Mouse (Mus musculus) ES-Bruce4 (cell line): Measurements from ENCODE around the gene Ascl2. TPM values are rescaled to one million over a fixed set of nuclear protein-coding genes. Genes with fewer than 3 reads are reported as not detected.

ENCODE experiments used
- H3K27ac ChIP-seq: 2 replicates; pipeline ENCODE4 v1.5.1; 2012; ENCODE audit warnings: low read length, inconsistent platforms; ENCODE audit not compliant: insufficient read depth
- H3K27me3 ChIP-seq: 2 replicates; pipeline ENCODE4 v1.6.1; 2012; ENCODE audit warnings: mild to moderate bottlenecking, low read length, inconsistent platforms; ENCODE audit not compliant: control insufficient read depth, poor library complexity, insufficient read depth, severe bottlenecking
- H3K36me3 ChIP-seq: 2 replicates; pipeline ENCODE4 v1.6.1; 2012; ENCODE audit warnings: inconsistent platforms, mild to moderate bottlenecking, low read length, moderate library complexity; ENCODE audit not compliant: control insufficient read depth, poor library complexity, insufficient read depth, severe bottlenecking
- H3K4me1 ChIP-seq: one replicate; pipeline ENCODE4 v1.8.1; 2011; ENCODE audit warnings: low read length; ENCODE audit not compliant: control insufficient read depth, insufficient read depth
- H3K4me3 ChIP-seq: 2 replicates; pipeline ENCODE4 v1.5.1; 2011; ENCODE audit warnings: low read depth, mild to moderate bottlenecking, low read length
- H3K9ac ChIP-seq: 2 replicates; pipeline ENCODE4 v1.6.1; 2012; ENCODE audit warnings: low read depth, mild to moderate bottlenecking, inconsistent platforms; ENCODE audit not compliant: poor library complexity, severe bottlenecking
- H3K9me3 ChIP-seq: replicated peaks from 2 replicates; pipeline ENCODE4 v1.6.1; 2012; ENCODE audit warnings: mild to moderate bottlenecking, low read length, inconsistent platforms; ENCODE audit not compliant: control insufficient read depth, poor library complexity, insufficient read depth, severe bottlenecking
- CTCF ChIP-seq: IDR thresholded peaks from one replicate; pipeline ENCODE4 v1.8.1; 2011; ENCODE audit warnings: low read depth, low read length
- EP300 ChIP-seq: IDR thresholded peaks from 2 replicates; pipeline ENCODE4 v1.6.1; 2011; ENCODE audit warnings: low read depth, low read length; ENCODE audit not compliant: insufficient read depth
- POLR2A ChIP-seq: IDR thresholded peaks from one replicate; pipeline ENCODE4 v1.8.1; 2011; ENCODE audit warnings: low read length; ENCODE audit not compliant: insufficient read depth
- polyA plus RNA-seq: library from polyadenylated mRNA; stranded (reverse); fragments of >200 nt; gene quantifications from 2 replicates; pipeline ENCODE4 v1.2.4, GENCODE M21; 2011; ENCODE audit warnings: low read depth; ENCODE audit not compliant: missing spikeins, insufficient read depth, insufficient read length

Ascl2 gene
- polyA plus RNA-seq, 1 experiment, result 1.9 TPM

DNA sequence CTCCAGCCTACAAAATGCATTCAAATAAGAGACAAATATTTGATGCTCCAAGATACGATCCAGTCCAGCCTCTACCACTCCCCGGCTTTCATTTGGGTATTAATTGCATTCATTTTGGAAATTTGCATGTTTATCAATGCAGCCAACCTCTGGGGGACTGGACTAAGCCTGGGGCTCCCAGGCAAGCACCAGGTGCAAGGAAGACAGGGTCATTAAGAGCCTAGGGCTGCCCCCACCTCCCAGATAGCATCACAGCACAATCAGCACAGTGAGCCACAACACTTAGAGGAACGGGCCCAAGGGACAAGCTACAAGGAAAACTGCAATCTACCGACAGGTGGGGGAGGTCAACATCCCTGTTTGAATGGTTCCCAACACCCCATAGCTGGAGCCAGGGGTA lies 9.3 kb downstream of the Ascl2 start:
- Histone ChIP-seq H3K27ac (no peak overlapping the region), H3K36me3 (no peaks in the 10 kb centered on the region), H3K9me3 (no peaks in the 10 kb centered on the region), H3K27me3 (no peaks in the 10 kb centered on the region), H3K9ac (no peak overlapping the region), H3K4me1 (peaks cover 3% of the 10 kb centered on the region), H3K4me3 (no peak overlapping the region)
- 0 out of 2 replicates have a peak, but pooled peaks have one; percentile 12 for TF ChIP-seq EP300
- no peak for TF ChIP-seq CTCF

DNA sequence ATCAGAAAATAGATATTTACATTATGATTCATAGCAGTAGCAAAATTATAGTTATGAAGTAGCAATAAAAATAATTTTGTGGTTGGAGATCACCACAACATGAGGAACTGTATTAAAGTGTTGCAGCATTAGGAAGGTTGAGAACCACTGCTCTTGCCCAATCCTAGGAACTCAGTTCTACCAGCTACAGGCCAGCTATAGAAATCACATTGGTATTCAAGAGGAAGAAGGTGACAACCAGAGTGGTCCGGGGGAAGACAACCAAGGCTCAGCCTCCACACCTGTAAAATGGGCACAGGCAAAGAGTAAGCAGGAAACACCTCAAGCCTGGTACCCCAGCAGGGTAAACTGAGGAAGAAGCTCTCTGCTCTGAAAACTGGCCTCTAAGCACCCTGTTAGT lies 10.2 kb downstream of the Ascl2 start:
- no peaks in the 10 kb centered on the region for H3K36me3 ChIP-seq
- H3K4me1 ChIP-seq, result peaks cover 3% of the 10 kb centered on the region
- no peaks in the 10 kb centered on the region for H3K9me3 ChIP-seq
- no peak overlapping the region for H3K27ac ChIP-seq
- no peaks in the 10 kb centered on the region for H3K27me3 ChIP-seq
- no peak overlapping the region for H3K9ac ChIP-seq
- H3K4me3 ChIP-seq, result no peak overlapping the region
- TF ChIP-seq POLR2A (no peak), EP300 (no peak), CTCF (no peak)

DNA sequence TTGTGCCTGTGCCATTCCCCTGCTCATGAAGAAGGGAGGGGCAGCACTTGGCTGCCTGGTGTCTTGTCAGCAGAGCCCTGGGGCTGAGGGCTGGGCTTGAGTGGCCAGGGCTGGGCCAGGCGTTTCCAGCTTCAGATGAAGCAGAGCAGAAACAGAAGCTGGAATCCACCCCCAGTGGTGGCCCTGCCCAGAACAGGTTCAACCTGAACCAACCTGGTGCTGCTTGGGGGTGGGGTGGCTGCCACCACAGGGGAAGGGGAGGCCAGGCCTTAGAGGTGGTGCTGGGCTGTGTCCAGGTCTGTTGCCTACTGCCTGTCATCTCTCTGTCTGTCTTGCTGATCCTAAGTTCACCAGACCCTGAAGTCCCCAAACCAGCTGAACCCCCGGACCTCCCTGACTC lies 13.0 kb downstream of the Ascl2 start:
- Histone ChIP-seq H3K4me3 (no peak overlapping the region), H3K4me1 (peaks cover 3% of the 10 kb centered on the region), H3K9me3 (0 out of 2 replicates have a peak, but pooled peaks cover 2% of the 10 kb centered on the region), H3K27ac (no peak overlapping the region), H3K27me3 (no peaks in the 10 kb centered on the region), H3K9ac (no peak overlapping the region), H3K36me3 (no peaks in the 10 kb centered on the region)
- TF ChIP-seq EP300, result no peak
- no peak for TF ChIP-seq CTCF
- no peak for TF ChIP-seq POLR2A

DNA sequence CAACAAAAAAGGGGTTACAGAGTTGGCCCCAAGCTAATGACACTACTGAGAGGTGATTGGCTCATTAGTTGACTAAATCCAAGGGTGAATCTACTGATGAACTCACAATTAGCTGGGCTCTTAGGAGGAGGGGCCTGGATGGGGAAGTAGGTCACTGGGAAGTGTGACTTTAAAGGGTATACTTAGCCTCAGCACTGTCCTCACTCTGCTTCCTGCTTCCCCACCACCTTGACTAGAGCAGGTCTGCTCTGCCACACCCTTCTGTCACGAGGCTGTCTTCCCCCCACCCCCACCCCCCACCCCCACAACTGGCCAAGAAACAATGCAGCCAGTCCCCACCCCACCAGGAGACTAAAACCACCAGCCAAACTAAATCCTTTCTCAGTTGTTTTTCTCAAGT lies 19.5 kb downstream of the Ascl2 start:
- peak overlapping the region; percentile 57; the same call in 1 of the 2 replicates for H3K27ac ChIP-seq
- no peaks in the 10 kb centered on the region for H3K36me3 ChIP-seq
- no peaks in the 10 kb centered on the region for H3K4me1 ChIP-seq
- TF ChIP-seq POLR2A (no peak), EP300 (peak; percentile 62; the same call in 1 of the 2 replicates)
- no peak overlapping the region for H3K9ac ChIP-seq
- H3K27me3 ChIP-seq, result no peaks in the 10 kb centered on the region
- 0 out of 2 replicates have a peak, but pooled peaks cover 5% of the 10 kb centered on the region for H3K9me3 ChIP-seq
- no peak overlapping the region for H3K4me3 ChIP-seq

DNA sequence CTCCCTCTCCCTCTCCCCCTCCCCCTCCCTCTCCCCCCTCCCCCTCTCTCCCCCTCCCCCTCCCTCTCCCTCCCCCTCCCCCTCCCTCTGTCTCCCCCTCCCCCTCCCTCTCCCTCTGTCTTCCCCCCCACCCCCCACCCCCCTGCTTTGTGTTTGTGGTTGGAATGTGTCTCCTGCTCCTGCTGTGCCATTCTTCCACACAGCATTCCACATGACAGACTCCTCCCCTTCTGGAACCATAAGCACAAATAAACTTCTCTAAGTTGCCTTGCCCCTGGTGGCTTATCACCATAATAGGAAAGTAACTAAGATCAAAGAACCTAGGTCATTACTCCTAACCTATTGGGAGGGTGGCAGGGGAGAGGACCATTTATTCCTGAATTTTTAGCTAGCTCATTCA lies 31.4 kb downstream of the Ascl2 start:
- TF ChIP-seq POLR2A, result no peak
- TF ChIP-seq CTCF, result no peak
- no peak for TF ChIP-seq EP300
- no peak overlapping the region for H3K9ac ChIP-seq
- H3K27me3 ChIP-seq, result no peaks in the 10 kb centered on the region; the same call in 1 of the 2 replicates
- peaks cover 4% of the 10 kb centered on the region; the same call in 1 of the 2 replicates for H3K9me3 ChIP-seq
- no peaks in the 10 kb centered on the region for H3K36me3 ChIP-seq
- no peak overlapping the region for H3K4me3 ChIP-seq
- H3K4me1 ChIP-seq, result no peaks in the 10 kb centered on the region
- H3K27ac ChIP-seq, result peak overlapping the region; percentile 14; the same call in 1 of the 2 replicates

DNA sequence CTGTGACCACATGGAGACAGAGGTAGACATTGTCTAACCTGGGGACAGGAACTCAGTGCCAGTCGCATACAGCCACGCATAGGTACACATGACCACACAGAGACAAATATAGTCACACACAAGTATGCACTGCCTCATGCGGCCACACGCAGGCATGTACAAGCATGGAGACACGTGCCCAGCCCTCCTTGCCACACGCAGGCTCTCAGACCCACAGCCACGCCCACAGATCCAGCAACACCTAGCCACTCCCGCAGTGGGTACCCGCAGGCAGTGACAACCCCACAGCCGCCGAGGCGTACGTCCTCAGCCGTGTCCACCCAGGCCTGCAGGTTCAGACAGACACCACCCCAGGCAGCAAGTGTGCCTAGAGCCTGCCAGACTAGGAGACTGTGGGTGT lies 33.4 kb downstream of the Ascl2 start:
- Histone ChIP-seq H3K36me3 (no peaks in the 10 kb centered on the region), H3K4me1 (no peaks in the 10 kb centered on the region), H3K27me3 (no peaks in the 10 kb centered on the region; the same call in 1 of the 2 replicates), H3K27ac (no peak overlapping the region), H3K9ac (no peak overlapping the region), H3K9me3 (peaks cover 4% of the 10 kb centered on the region; the same call in 1 of the 2 replicates), H3K4me3 (no peak overlapping the region)
- TF ChIP-seq POLR2A, result no peak
- no peak for TF ChIP-seq CTCF
- no peak for TF ChIP-seq EP300
